Mouse (Mus musculus) bone marrow macrophage, adult 2 months (primary cell): ENCODE results near the gene Smim13. TPM values are rescaled to one million over a fixed set of nuclear protein-coding genes. Genes with fewer than 3 reads are reported as not detected.

ENCODE experiments used
- H3K27ac ChIP-seq: 2 replicates; pipeline ENCODE4 v1.5.1; 2012; ENCODE audit warnings: low read depth, low read length; ENCODE audit not compliant: insufficient read depth
- H3K4me1 ChIP-seq: 2 replicates; pipeline ENCODE4 v1.6.1; 2012; ENCODE audit warnings: low read length; ENCODE audit not compliant: control insufficient read depth, insufficient read depth
- H3K4me3 ChIP-seq: 2 replicates; pipeline ENCODE4 v1.5.1; 2012; ENCODE audit warnings: mild to moderate bottlenecking, low read length, moderate library complexity; ENCODE audit not compliant: insufficient read depth
- CTCF ChIP-seq: IDR thresholded peaks from 2 replicates; pipeline ENCODE4 v1.5.1; 2012; ENCODE audit warnings: low read depth, mild to moderate bottlenecking, low read length, moderate library complexity
- POLR2A ChIP-seq: IDR thresholded peaks from 2 replicates; pipeline ENCODE4 v1.6.1; 2012; ENCODE audit warnings: mild to moderate bottlenecking, low read depth, low read length, borderline replicate concordance
- polyA plus RNA-seq: library from polyadenylated mRNA; stranded (reverse); fragments of >200 nt; gene quantifications from 2 replicates; pipeline ENCODE4 v1.2.4, GENCODE M21; 2012; ENCODE audit not compliant: missing spikeins, insufficient read depth, insufficient read length

The Smim13 gene
- polyA plus RNA-seq, 1 experiment, result 24.1 TPM

DNA sequence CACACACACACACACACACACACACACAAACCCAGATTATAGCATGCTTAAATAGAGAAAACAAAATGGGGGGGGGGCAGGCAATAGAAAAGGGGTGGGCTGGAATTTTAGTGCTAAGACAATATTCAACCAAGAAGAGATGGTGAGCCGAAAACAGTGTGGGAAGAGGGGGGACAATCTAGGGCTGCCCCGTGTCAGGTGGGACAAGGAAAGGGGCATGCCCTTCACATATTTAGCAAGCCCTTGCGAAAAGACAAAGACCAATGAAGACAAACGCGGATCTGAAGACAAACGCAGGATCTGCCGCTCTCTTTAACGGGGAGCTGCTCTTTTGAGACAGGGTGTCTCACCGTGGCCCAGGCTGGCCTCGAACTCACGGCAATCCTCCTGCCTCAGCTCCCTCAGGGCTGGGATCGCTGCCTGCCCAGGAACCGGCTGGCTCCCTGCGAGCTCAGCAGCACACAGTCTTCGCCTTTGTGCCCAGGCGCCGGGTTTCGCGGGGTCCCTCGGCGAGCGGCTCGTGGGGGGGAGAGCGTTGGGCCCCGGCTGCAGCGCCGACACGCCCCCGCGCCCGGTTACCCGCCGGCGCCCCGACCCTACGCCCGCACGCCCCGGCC, 29.8 kb upstream of the Smim13 start:
- peak overlapping the region; percentile 57 for H3K4me3 ChIP-seq
- TF ChIP-seq CTCF (no peak), POLR2A (no peak)
- no peaks in the 10 kb centered on the region for H3K4me1 ChIP-seq
- H3K27ac ChIP-seq, result no peak overlapping the region

- Histone ChIP-seq H3K27ac (no peak within 1 kb of the TSS), H3K4me1 (no peaks in the 10 kb centered on the region), H3K4me3 (peak within 1 kb of the TSS; percentile 57)
- no peak for TF ChIP-seq POLR2A
- TF ChIP-seq CTCF, result peak; percentile 70
Observed at GRCm38 (mm10) chr13:41220304-41220834, 29.3 kb upstream of the Smim13 start, which contains the start of gene Elovl2. Gene Elovl2 (minus strand): TSS chr13:41220405.

GRCm38 (mm10) chr13:41226513-41226912, 23.1 kb upstream of the Smim13 start:
- Histone ChIP-seq H3K27ac (no peak overlapping the region), H3K4me1 (peaks cover 6% of the 10 kb centered on the region), H3K4me3 (no peak overlapping the region)
- TF ChIP-seq CTCF (no peak), POLR2A (no peak)

DNA sequence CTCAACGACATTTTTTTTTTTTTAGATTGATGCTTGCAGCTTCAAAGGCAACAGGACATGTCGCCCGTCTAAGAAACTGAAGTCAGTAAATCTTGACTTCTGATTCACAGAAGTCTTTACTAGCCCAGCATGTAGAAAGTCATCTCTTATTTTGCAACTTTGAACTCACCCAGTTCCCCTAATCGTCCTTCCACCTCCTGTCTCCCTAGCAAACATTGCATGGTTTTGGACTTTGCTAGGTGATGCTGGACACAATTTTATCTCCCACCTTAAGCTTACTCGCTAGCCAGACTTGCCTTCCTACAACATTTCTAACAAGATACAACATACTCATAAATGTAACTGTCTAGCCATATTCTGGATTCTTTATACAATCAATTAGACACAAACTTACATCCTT, 21.6 kb upstream of the Smim13 start:
- Histone ChIP-seq H3K4me3 (no peak overlapping the region), H3K27ac (no peak overlapping the region), H3K4me1 (peaks cover 6% of the 10 kb centered on the region)
- TF ChIP-seq POLR2A (no peak), CTCF (no peak)

DNA sequence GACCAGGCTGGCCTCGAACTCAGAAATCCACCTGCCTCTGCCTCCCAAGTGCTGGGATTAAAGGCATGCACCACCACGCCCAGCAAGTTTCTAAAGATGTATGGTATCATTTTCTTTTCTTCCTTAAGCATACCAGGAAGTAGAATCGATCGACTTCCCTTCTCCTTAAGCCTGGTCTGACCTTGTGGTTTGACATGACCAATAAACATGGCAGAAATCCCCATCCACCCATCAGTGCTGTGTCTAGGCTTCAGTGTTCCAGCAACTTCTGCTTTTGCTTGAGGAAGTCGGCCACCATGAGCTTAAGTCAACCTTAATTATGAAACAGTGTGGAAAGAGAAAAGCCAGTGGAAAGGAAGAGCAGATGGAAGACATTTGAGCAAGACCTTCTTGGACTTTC, 19.4 kb upstream of the Smim13 start:
- no peak overlapping the region for H3K4me3 ChIP-seq
- TF ChIP-seq CTCF (no peak), POLR2A (no peak)
- peaks cover 6% of the 10 kb centered on the region for H3K4me1 ChIP-seq
- H3K27ac ChIP-seq, result peak overlapping the region; percentile 88

DNA sequence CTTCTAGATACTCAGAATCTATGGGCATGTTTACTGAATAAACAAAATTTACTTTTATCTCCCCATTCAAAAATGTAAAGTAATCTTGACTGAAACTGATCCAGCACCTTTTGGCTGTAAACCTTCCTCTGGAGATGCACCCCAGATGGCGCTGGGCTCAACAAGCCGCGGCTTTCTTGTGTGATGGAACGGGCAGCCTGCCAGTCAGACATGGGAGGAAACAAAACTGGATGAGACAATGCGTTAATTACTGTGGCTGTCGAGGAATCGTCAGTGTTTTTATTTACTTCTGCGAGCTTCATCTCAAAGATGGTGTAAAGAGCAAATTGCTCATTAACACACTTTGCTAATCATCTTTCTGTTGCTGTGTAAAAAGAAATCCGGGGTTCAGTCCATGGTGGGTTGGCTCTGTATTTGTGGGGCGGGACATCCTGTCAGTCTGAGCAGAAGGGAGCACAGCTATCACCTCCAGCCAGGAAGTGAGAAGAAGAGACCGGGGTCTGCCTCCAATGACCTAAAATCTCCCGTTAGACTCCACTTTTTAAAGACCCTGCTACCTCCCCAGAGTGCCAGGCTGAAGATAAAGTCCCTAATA, 18.2 kb upstream of the Smim13 start:
- Histone ChIP-seq H3K4me3 (no peak overlapping the region), H3K27ac (no peak overlapping the region), H3K4me1 (peaks cover 12% of the 10 kb centered on the region)
- TF ChIP-seq POLR2A (no peak), CTCF (no peak)

DNA sequence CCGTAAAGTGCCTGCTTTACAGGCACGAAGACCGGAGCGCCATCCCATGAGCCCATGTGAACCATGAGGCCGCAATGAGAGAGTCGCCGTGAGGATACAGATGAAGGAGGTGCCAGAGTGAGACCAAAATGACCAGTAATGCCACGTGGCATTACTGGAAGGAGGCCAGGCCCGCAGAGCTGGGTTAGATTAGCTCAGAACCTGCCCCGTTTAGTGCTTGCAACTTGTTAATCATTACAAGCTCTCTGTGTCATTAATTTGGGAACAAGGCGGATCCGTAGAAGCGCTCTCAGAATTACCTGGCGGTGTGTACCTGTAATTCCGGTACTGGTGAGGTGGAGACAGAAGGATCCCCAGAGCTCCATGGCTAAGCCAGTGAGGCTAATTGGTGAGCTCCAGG, 17.4 kb upstream of the Smim13 start:
- Histone ChIP-seq H3K4me3 (no peak overlapping the region), H3K27ac (no peak overlapping the region), H3K4me1 (peaks cover 12% of the 10 kb centered on the region)
- TF ChIP-seq POLR2A (no peak), CTCF (no peak)

GRCm38 (mm10) chr13:41233241-41233640, 16.4 kb upstream of the Smim13 start:
- peaks cover 12% of the 10 kb centered on the region for H3K4me1 ChIP-seq
- no peak overlapping the region for H3K4me3 ChIP-seq
- H3K27ac ChIP-seq, result no peak overlapping the region
- TF ChIP-seq CTCF (no peak), POLR2A (no peak)

GRCm38 (mm10) chr13:41235181-41235580, 14.5 kb upstream of the Smim13 start:
- Histone ChIP-seq H3K27ac (no peak overlapping the region), H3K4me3 (no peak overlapping the region), H3K4me1 (peaks cover 10% of the 10 kb centered on the region)
- TF ChIP-seq CTCF, result no peak
- TF ChIP-seq POLR2A, result no peak
